Mouse (Mus musculus) right cerebral cortex, postnatal 36 days (tissue): ENCODE measurements at regions not wholly inside any gene's neighbourhood (a gene's known extent, or its start where the extent isn't known, plus 50 kb on each side); places are given as distances from the start of the nearest gene placed in this dataset.

ENCODE experiments used
- DNase-seq, 2 experiments: peaks; one replicate each; pipeline ENCODE4 v3.0.0; 2022; ENCODE audit warnings: low spot score in 2 of 2, mixed read lengths in 1 of 2

DNA sequence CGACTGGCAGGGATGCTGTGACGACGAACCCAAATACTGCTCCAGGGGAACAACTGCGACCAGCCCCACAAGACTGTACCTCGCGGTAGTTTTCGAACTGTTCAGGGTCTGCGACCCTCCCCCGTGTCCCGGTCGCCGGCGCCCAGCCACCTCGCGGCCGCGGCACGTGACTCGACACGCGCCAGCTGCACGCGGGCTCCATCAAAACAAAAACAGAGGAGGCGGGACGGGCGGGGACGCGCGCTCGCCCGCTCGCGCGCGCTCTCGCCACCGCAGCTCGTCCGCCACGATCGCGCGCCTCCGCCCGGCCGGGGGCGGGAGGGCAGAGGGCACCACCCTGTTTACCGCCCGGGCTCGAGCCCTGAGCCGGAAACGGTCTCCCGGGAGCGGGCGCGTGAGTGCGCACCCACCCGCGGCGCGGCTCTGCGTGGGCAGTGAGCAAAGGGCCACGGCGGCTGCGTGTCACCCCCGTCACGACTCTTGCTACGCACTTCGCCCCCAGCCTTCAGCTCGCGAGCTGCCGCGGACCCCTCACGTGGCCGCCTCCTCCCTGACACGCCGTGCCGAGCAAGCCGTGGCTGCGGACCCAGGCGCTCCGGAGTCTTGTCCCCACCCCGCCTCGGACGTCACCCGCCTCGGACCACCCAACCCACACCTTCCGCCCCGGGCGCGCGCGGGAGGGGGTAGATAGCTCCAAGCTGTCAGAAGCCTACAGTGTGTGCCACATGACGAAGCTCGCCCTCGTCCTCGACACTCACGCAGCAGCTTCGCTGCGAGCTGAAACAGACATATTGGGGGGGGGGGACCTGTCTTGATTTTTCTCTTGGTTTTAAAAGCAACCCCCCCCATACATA is 182.1 kb upstream of the Mkln1 start:
- peak; percentile 93 to 95 for DNase-seq

GRCm38 (mm10) chr6:31217060-31217541 is 181.4 kb upstream of the Mkln1 start:
- DNase-seq = peak; percentile 63 to 65

- DNase-seq = no peak
Measured at GRCm38 (mm10) chr6:31217641-31218138, 180.8 kb upstream of the Mkln1 start.

DNA sequence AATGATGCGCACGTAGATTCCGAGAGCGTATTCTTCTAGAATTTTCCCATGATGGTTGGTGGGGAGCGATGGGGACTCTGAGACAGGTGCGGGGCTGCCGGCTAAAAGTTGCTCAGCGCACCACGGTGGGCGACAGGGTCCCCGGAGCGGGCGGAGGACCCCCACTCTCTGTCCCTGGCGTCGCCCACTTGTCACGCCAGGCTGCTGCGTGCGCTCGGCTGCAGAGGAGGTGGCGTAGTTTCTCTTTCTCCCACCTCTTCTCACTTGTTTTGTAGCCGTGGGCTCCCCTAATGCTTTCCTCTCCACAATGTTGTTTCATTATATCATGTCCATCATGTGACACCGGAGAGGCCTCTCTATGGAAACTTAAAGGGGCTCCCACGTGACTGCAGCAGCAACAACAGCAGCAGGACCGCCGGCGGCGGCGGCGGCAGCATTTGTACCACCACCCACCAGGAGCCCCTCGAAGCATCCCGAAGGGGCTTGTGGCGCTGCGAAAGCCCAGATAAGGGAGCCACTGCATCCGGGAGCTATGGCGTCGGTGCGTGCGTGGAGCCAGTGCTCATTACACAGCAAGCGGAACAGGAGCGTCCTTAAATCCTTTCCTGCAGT is 180.3 kb upstream of the Mkln1 start:
- DNase-seq = peak; percentile 80 to 81

DNA sequence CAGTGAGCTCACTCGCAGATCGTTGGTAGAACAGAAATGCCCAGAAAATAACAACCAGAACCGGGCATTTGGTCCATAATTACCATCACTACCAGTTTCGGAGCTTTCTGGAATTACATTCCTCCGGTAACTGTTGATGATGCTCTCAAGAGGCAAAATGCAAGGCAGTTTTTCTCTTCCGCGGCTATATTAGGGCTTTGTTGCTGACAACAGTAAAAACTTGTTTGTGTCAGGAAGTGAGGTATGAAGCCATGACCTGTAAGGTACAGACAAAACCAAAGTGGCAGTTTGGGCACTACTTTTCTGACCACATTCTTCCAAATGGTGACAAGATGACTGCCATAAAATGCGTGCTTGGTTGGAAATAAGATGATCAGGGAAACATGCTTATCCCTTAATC is 179.7 kb upstream of the Mkln1 start:
- DNase-seq = no peak

DNA sequence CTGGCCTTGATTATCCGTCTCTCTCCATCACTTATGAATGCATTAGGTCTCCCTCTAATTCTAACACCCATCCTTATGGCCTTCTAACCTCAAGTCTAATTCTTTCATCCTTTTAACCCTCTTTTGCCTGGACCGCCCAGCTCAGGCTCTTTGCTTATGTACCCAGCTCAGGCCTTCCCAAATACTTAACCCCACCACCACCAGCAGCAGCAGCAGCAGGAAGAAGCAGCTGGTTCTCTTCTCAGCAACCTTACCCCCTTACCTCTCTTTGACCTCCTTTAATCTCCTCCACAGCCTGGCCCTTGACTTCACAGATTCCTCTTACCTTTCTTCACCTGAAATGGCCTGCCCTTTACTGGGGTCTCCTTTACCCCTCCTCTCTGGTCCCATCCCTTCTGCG is 178.8 kb upstream of the Mkln1 start:
- no peak for DNase-seq

GRCm38 (mm10) chr6:31220184-31220931 is 178.2 kb upstream of the Mkln1 start:
- peak; percentile 62 to 70 for DNase-seq

GRCm38 (mm10) chr6:31221490-31221889 is 177.0 kb upstream of the Mkln1 start:
- DNase-seq = no peak

DNA sequence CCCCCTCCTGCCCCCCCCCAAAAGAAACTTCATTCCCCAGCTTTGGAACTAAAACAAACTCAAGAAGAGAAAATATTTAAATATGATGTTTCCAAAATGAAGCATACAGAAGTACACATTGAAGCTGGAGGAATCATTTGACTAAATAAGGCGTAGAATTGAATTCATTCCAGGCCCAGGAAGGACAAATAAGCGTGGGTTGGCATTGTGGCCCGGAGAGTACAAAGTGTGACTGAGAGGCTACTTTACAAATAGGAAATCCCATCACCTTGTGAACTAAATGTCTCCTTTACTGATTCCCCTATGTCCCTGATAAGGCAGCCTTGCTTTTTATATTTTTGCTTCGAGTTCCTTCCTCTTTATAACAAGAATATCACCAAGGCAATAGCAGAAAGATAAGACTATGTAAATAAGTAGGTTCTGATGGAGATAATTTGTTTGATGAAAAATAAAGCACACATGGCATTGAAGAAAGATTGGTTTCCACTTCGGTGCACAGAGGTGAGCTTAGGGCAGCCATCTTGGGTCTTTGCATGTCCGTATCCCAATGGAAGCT is 176.4 kb upstream of the Mkln1 start:
- no peak for DNase-seq

DNA sequence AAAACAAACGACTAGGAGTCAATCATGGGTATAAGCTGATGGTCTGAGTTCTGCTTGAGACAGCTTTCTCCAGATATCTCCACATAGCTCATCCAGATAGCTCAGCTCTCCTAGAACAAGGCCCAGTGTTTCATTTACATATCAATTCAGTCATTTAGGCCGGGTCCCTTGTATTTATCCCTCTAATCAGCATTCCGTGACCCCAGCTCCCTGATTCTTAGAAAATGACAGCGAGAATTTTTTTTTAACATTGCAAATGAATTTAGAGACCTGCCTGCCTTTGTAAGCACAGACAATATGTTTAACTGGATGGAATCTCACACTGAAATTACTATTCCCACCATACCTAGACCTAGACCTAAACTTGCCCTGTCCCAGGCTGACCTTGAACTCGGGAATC is 171.1 kb upstream of the Mkln1 start:
- DNase-seq = no peak

DNA sequence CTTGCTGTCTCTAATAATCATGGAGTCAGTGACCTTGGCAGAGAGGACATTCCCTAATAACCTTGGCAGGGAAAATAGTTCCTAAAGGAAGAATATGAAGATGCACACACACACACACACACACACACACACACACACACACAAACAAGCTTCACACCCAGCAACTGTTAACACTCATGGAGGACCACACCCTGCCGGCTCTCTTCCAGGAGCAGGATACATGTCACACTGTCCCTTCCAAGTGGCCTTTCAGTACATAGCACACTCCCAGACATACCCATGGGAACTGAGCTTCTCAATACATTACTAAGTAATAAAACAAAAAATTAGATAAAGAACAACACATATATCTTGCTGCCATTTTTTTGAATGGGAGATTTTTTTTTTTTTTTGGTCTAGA is 170.5 kb upstream of the Mkln1 start:
- no peak for DNase-seq

DNA sequence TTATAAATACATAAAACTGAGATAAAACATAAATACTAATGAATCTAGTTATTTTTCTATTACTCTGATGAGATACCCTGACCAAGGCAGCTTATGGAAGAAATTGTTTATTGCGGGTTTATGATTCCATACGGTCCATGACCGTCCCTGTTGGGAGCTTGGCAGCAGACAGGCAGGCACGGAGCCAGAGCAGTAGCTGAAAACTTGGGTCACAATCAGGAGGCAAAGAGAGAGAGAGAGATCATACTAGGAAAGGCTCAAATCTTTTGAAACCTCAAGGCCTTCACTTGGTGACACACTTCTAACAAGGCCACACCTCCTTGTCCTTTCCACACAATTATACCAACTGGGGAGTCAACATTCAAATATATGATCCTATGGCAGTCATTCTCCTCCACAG is 166.7 kb upstream of the Mkln1 start:
- DNase-seq = no peak

DNA sequence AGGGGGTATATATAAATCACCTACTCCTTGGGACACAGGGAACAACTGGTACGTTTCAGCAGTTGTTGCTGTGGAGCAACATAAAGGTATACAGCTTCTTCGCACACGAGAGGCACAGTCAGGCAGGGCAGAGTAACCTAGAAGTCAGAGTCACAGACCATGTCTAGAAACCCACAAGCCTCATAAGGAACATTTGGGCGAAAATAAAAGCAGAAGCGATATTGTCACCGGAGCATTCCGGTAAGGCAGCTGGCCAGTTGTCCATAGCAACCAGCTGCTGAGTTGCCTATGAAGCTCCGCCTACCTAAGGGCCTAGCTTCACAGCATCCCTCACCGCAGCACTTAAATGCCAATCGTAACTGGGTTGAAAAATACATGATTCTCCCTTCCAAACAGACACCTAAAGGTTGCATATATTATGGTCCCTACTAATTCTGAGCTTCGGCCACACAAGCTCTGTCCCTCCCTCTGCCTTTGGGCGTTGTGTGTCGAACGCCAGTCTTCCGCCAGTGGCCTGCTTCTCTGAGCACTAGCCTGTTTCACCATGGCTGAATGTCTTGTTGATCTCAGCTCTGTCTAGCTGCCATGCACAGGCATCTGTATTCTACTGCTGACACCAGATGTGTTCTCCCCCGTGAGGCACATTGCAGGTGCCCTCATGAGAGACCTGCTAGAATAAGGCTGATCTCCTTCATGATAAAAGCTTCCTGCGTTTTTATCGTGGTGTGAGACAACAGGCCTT is 165.1 kb upstream of the Mkln1 start:
- DNase-seq = no peak

DNA sequence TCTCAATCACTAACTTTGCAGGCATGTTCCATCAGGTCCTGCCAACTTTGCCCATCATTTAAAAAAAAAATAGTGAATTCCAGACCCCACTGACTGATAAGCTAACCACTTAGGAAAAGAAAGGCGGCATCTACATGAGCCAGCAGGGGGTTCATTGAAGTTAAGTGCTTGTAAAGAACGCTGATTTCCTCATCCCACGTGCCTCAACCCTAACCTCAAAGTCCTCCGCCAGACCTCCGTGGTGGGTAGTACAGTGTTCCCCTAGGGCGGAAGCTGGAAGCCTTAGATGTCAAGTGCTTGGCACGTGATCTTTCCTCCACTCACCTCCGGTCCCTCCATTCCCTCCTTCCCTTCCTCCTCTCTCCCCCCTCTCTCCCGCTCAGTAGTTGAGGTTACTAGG is 158.5 kb upstream of the Mkln1 start:
- no peak for DNase-seq

DNA sequence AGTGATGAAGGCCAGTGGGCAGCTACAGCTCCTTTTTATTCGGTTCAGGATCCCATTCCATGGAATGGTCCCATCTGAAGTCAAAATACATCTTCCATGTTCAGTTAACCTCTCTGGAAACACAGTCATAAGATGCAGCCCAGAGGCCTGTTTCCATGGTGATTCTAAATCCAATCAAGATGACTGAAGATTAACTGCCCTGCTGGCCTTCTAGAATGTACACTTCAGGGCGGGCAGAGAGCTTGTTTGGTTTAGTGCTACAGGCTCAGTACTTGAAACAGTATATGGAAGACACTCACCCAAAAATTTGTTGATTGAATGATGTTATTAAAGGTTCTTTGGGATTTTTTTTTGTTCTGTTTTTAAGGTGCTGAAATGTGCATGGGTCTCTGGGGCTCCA is 148.0 kb upstream of the Mkln1 start:
- DNase-seq = no peak

DNA sequence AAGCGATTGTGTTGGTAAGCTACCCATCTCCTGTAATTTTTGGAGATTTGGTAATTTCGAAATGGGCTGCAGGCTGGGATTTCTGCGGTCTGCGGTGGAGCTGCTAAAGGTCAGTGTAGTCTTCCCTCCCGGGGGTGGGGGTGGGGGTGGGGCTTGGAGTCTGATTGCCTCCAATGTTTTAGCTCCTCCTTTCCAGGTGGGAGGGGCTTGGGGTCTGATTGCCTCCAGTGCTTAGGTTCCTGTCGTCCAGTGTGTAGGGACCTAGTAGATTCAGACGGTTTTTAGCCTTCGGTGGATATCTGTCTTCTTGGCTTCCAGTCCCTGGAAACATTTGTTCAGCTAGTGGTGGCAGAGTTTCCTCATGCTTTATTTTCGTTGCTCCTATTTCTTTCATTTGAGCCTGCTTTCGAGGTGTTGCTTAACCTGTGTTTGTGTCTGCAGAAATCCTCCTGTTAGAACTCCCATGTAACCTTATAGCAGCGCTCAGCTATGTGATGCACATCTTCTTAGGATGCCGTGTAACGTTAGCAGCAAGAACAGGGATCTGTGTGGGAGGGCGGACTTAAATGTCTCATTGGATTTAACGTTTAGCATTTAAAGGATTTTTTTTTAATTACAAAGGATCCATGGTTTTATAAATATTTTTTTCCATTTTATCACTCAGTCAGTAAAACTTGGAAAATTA is 145.1 kb upstream of the Mkln1 start:
- no peak for DNase-seq

DNA sequence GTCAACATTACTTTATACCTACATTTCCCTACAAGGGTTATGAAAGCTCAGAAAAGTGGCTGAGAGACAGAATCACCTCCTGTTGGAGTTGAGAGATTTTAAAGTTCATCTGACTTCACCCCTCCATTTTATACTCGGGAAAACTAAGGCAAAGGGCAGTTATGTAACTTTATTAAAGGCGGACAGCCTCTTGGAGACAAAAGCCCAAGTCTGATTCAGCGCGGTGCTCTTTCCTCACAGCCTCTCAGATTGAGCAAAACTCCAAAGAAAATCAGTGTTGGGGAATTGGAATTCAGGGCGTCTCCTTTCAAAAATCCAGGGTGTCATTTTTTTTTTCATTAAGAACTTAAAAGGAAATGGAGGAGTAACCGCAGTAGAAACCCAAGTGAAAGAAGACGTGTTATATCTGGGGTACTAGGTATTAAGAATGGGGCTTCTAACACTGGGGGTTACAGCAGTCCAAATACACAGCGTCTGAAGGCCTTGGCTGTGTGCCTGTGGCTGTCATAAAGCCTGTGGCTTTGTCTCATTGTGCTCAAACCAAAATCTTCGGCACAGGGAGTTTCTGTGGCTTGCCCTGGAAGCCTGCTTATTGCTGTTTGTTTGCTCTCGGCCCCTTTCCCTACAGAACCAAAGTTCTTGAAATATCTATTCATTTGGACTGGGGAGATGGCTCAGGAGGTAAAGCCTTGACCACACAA is 137.7 kb upstream of the Mkln1 start:
- no peak for DNase-seq

GRCm38 (mm10) chr6:31261797-31262540 is 136.6 kb upstream of the Mkln1 start:
- DNase-seq = no peak

- no peak for DNase-seq
Measured at GRCm38 (mm10) chr6:31262651-31263050, 135.9 kb upstream of the Mkln1 start.
